Mouse (Mus musculus): ENCODE measurements at regions not wholly inside any gene's neighbourhood (a gene's known extent, or its start where the extent isn't known, plus 50 kb on each side); places are given as distances from the start of the nearest gene placed in this dataset.

GRCm38 (mm10) chr14:98937933-98938332 lies 56.2 kb downstream of the Rpl36a-ps1 start:
- H3K27ac ChIP-seq (replicated peaks): no peak overlapping the region
- no peak overlapping the region for H3K4me3 ChIP-seq
- no peaks in the 10 kb centered on the region for H3K9me3 ChIP-seq (replicated peaks)
- H3K27me3 ChIP-seq (ENCODE audit: low read depth, poor library complexity, severe bottlenecking): no peaks in the 10 kb centered on the region
- WGBS: 100% methylated on average over 1 of the region's 1 CpGs
- H3K4me1 ChIP-seq: peaks cover 12% of the 10 kb centered on the region
- no peak for DNase-seq (ENCODE audit: low spot score)
- no peaks in the 10 kb centered on the region for H3K36me3 ChIP-seq

- Histone ChIP-seq H3K36me3 (no peaks in the 10 kb centered on the region), H3K4me1 (peaks cover 17% of the 10 kb centered on the region), H3K27me3 (ENCODE audit: low read depth, poor library complexity, severe bottlenecking) (no peaks in the 10 kb centered on the region), H3K9me3 (replicated peaks) (no peaks in the 10 kb centered on the region), H3K4me3 (no peak overlapping the region), H3K27ac (replicated peaks) (no peak overlapping the region)
- WGBS: 91% methylated on average over 2 of the region's 2 CpGs
- DNase-seq (ENCODE audit: low spot score): no peak
Observed at GRCm38 (mm10) chr14:98937373-98937772, 56.7 kb downstream of the Rpl36a-ps1 start.

GRCm38 (mm10) chr14:98933371-98933916 lies 60.7 kb downstream of the Rpl36a-ps1 start:
- no peaks in the 10 kb centered on the region for H3K9me3 ChIP-seq (replicated peaks)
- no peaks in the 10 kb centered on the region for H3K36me3 ChIP-seq
- H3K27me3 ChIP-seq (ENCODE audit: low read depth, poor library complexity, severe bottlenecking): no peaks in the 10 kb centered on the region
- peaks cover 17% of the 10 kb centered on the region for H3K4me1 ChIP-seq
- no peak overlapping the region for H3K4me3 ChIP-seq
- WGBS: 8% methylated on average over 3 of the region's 3 CpGs
- no peak for DNase-seq (ENCODE audit: low spot score)
- H3K27ac ChIP-seq (replicated peaks): no peak overlapping the region; the same call in 1 of the 2 replicates

- H3K4me1 ChIP-seq: peaks cover 17% of the 10 kb centered on the region
- H3K9me3 ChIP-seq (replicated peaks): no peaks in the 10 kb centered on the region
- no peaks in the 10 kb centered on the region for H3K27me3 ChIP-seq (ENCODE audit: low read depth, poor library complexity, severe bottlenecking)
- H3K4me3 ChIP-seq: no peak overlapping the region
- no peak overlapping the region for H3K27ac ChIP-seq (replicated peaks)
- 87% methylated on average over 2 of the region's 2 CpGs for WGBS
- DNase-seq (ENCODE audit: low spot score): no peak
- no peaks in the 10 kb centered on the region for H3K36me3 ChIP-seq
Observed at GRCm38 (mm10) chr14:98929276-98929675, 64.8 kb downstream of the Rpl36a-ps1 start.

- Histone ChIP-seq H3K27me3 (ENCODE audit: low read depth, poor library complexity, severe bottlenecking) (no peaks in the 10 kb centered on the region), H3K4me1 (peaks cover 5% of the 10 kb centered on the region; the same call in 1 of the 2 replicates)
- 89% methylated on average over 5 of the region's 5 CpGs for WGBS
Observed at GRCm38 (mm10) chr14:98908234-98908633, 85.9 kb downstream of the Rpl36a-ps1 start.

GRCm38 (mm10) chr14:98898876-98899275 lies 95.2 kb downstream of the Rpl36a-ps1 start:
- no peaks in the 10 kb centered on the region for H3K4me1 ChIP-seq
- DNase-seq (ENCODE audit: low spot score): no peak
- H3K9me3 ChIP-seq (replicated peaks): no peaks in the 10 kb centered on the region
- H3K36me3 ChIP-seq: no peaks in the 10 kb centered on the region
- no peak overlapping the region for H3K4me3 ChIP-seq
- no peak overlapping the region for H3K27ac ChIP-seq (replicated peaks)
- H3K27me3 ChIP-seq (ENCODE audit: low read depth, poor library complexity, severe bottlenecking): no peaks in the 10 kb centered on the region
- WGBS: 88% methylated on average over 4 of the region's 4 CpGs

More at GRCm38 (mm10) chr14:98908234-98908633, 85.9 kb downstream of the Rpl36a-ps1 start:
- Histone ChIP-seq H3K27ac (replicated peaks) (no peak overlapping the region), H3K4me3 (no peak overlapping the region), H3K9me3 (replicated peaks) (no peaks in the 10 kb centered on the region), H3K36me3 (no peaks in the 10 kb centered on the region)
- no peak for DNase-seq (ENCODE audit: low spot score)

- Histone ChIP-seq H3K9me3 (replicated peaks) (no peaks in the 10 kb centered on the region), H3K27ac (replicated peaks) (no peak overlapping the region), H3K36me3 (no peaks in the 10 kb centered on the region), H3K4me3 (no peak overlapping the region), H3K27me3 (ENCODE audit: low read depth, poor library complexity, severe bottlenecking) (no peaks in the 10 kb centered on the region), H3K4me1 (no peaks in the 10 kb centered on the region)
- WGBS: 95% methylated on average over 1 of the region's 1 CpGs
- DNase-seq (ENCODE audit: low spot score): no peak
Observed at GRCm38 (mm10) chr14:98897390-98897789, 96.7 kb downstream of the Rpl36a-ps1 start.

GRCm38 (mm10) chr14:98895933-98896332 lies 98.2 kb downstream of the Rpl36a-ps1 start:
- DNase-seq (ENCODE audit: low spot score): no peak
- 96% methylated on average over 1 of the region's 1 CpGs for WGBS
- no peaks in the 10 kb centered on the region for H3K4me1 ChIP-seq

GRCm38 (mm10) chr14:98892670-98893069 lies 101.4 kb downstream of the Rpl36a-ps1 start:
- Histone ChIP-seq H3K4me1 (no peaks in the 10 kb centered on the region), H3K4me3 (no peak overlapping the region), H3K27ac (replicated peaks) (no peak overlapping the region), H3K27me3 (ENCODE audit: low read depth, poor library complexity, severe bottlenecking) (no peaks in the 10 kb centered on the region), H3K36me3 (no peaks in the 10 kb centered on the region), H3K9me3 (replicated peaks) (no peaks in the 10 kb centered on the region)
- DNase-seq (ENCODE audit: low spot score): no peak
- 91% methylated on average over 3 of the region's 3 CpGs for WGBS

More at GRCm38 (mm10) chr14:98895933-98896332, 98.2 kb downstream of the Rpl36a-ps1 start:
- no peaks in the 10 kb centered on the region for H3K36me3 ChIP-seq
- H3K27ac ChIP-seq (replicated peaks): no peak overlapping the region
- H3K9me3 ChIP-seq (replicated peaks): no peaks in the 10 kb centered on the region
- no peaks in the 10 kb centered on the region for H3K27me3 ChIP-seq (ENCODE audit: low read depth, poor library complexity, severe bottlenecking)
- H3K4me3 ChIP-seq: no peak overlapping the region

- Histone ChIP-seq H3K4me3 (no peak overlapping the region), H3K27ac (replicated peaks) (no peak overlapping the region), H3K27me3 (ENCODE audit: low read depth, poor library complexity, severe bottlenecking) (no peaks in the 10 kb centered on the region), H3K4me1 (no peaks in the 10 kb centered on the region), H3K36me3 (no peaks in the 10 kb centered on the region), H3K9me3 (replicated peaks) (no peaks in the 10 kb centered on the region)
- DNase-seq (ENCODE audit: low spot score): no peak
- WGBS: 84% methylated on average over 5 of the region's 5 CpGs
Observed at GRCm38 (mm10) chr14:98891252-98891947, 102.7 kb downstream of the Rpl36a-ps1 start.

GRCm38 (mm10) chr14:98887588-98887987 lies 106.5 kb downstream of the Rpl36a-ps1 start:
- H3K9me3 ChIP-seq (replicated peaks): no peaks in the 10 kb centered on the region
- no peak overlapping the region for H3K4me3 ChIP-seq
- no peaks in the 10 kb centered on the region for H3K27me3 ChIP-seq (ENCODE audit: low read depth, poor library complexity, severe bottlenecking)
- H3K4me1 ChIP-seq: no peaks in the 10 kb centered on the region
- no peak overlapping the region for H3K27ac ChIP-seq (replicated peaks)
- DNase-seq (ENCODE audit: low spot score): no peak
- 92% methylated on average over 2 of the region's 2 CpGs for WGBS
- no peaks in the 10 kb centered on the region for H3K36me3 ChIP-seq

GRCm38 (mm10) chr14:98886982-98887381 lies 107.1 kb downstream of the Rpl36a-ps1 start:
- DNase-seq (ENCODE audit: low spot score): no peak
- WGBS: 7% methylated on average over 1 of the region's 1 CpGs

GRCm38 (mm10) chr14:98882586-98882985 lies 111.5 kb downstream of the Rpl36a-ps1 start:
- Histone ChIP-seq H3K27ac (replicated peaks) (no peak overlapping the region), H3K9me3 (replicated peaks) (no peaks in the 10 kb centered on the region), H3K27me3 (ENCODE audit: low read depth, poor library complexity, severe bottlenecking) (no peaks in the 10 kb centered on the region), H3K36me3 (no peaks in the 10 kb centered on the region), H3K4me3 (no peak overlapping the region), H3K4me1 (no peaks in the 10 kb centered on the region)
- no peak for DNase-seq (ENCODE audit: low spot score)
- WGBS: 92% methylated on average over 10 of the region's 10 CpGs

More at GRCm38 (mm10) chr14:98886982-98887381, 107.1 kb downstream of the Rpl36a-ps1 start:
- Histone ChIP-seq H3K36me3 (no peaks in the 10 kb centered on the region), H3K4me1 (no peaks in the 10 kb centered on the region), H3K27me3 (ENCODE audit: low read depth, poor library complexity, severe bottlenecking) (no peaks in the 10 kb centered on the region), H3K4me3 (no peak overlapping the region), H3K27ac (replicated peaks) (no peak overlapping the region), H3K9me3 (replicated peaks) (no peaks in the 10 kb centered on the region)
